In the genomic region with DNA sequence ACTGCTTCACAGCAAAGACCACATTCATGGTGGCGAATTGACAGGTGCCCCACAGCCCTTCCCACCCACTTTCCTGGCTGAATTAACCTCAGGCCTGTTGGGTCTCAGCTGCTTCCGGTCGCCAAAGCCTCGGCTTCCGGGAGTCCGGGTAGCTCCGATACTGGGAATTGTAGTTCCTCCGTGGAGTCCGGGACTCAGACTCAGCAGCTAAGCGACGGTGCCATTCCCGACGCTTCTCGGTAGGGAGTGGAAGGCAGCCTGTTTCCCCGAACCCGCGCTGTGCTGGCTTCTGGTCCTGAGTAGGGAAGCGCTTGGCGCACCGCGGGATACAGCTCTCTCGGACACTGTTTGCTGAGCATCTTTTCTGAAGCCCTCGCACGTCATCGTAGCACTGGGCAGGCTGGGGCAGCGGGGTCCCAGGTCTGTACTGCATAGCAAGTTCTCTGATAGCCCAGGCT, we compare ENCODE assay signal across 8 mouse cellular contexts. TPM values are rescaled to one million over a fixed set of nuclear protein-coding genes. Genes with fewer than 3 reads are reported as not detected.
DNase-seq lines count a peak whose midpoint lies in the region; ATAC-seq lines count a peak whose summit lies in the region.

No protein-coding gene starts in this region.

- peak; percentile 95 for ATAC-seq in erythroid progenitor cell, adult 5-6 weeks (replicated peaks; ENCODE audit: low FRiP score, poor library complexity, severe bottlenecking)
- peak; percentile 71 for ATAC-seq in heart, embryonic 13.5 days (ENCODE audit: extremely low read depth, insufficient number of reproducible peaks, low FRiP score, low TSS enrichment)
- ATAC-seq in liver, embryonic 12.5 days: peak; percentile 91
- ATAC-seq in stomach, embryonic 15.5 days (ENCODE audit: insufficient read depth, low FRiP score, low read depth): peak; percentile 91

- peak overlapping the region; percentile 86 for H3K9ac ChIP-seq in heart, embryonic 13.5 days
- peak overlapping the region; percentile 90 for H3K9ac ChIP-seq in liver, embryonic 12.5 days
- H3K9ac ChIP-seq in stomach, embryonic 15.5 days: peak overlapping the region; percentile 52

- H3K4me2 ChIP-seq in heart, embryonic 13.5 days: peak overlapping the region; percentile 86
- H3K4me2 ChIP-seq in liver, embryonic 12.5 days: peak overlapping the region; percentile 85
- peak overlapping the region; percentile 77 for H3K4me2 ChIP-seq in stomach, embryonic 15.5 days

- no peaks in the 10 kb centered on the region for H3K27me3 ChIP-seq in heart, embryonic 13.5 days (replicated peaks)
- H3K27me3 ChIP-seq in liver, embryonic 12.5 days (replicated peaks): no peaks in the 10 kb centered on the region
- no peaks in the 10 kb centered on the region for H3K27me3 ChIP-seq in stomach, embryonic 15.5 days (replicated peaks)

- peak overlapping the region; percentile 76 for H3K4me3 ChIP-seq in heart, embryonic 13.5 days
- peak overlapping the region; percentile 80 for H3K4me3 ChIP-seq in liver, embryonic 12.5 days
- peak overlapping the region; percentile 72 for H3K4me3 ChIP-seq in stomach, embryonic 15.5 days (replicated peaks)

- H3K27ac ChIP-seq in heart, embryonic 13.5 days (replicated peaks): peak overlapping the region; percentile 89
- peak overlapping the region; percentile 92 for H3K27ac ChIP-seq in liver, embryonic 12.5 days
- H3K27ac ChIP-seq in stomach, embryonic 15.5 days: peak overlapping the region; percentile 92

- peaks cover 17% of the 10 kb centered on the region for H3K4me1 ChIP-seq in heart, embryonic 13.5 days
- peaks cover 15% of the 10 kb centered on the region for H3K4me1 ChIP-seq in liver, embryonic 12.5 days
- no peaks in the 10 kb centered on the region for H3K4me1 ChIP-seq in stomach, embryonic 15.5 days

- peak; percentile 86 for DNase-seq in CD4-positive helper T cell, adult 2 months (ENCODE audit: low read depth, low spot score)
- DNase-seq in brain, embryonic 18.5 days (ENCODE audit: low read depth, low spot score): peak; percentile 75
- peak; percentile 91 for DNase-seq in kidney, postnatal 10 days
- DNase-seq in natural killer cell, adult 2 months (ENCODE audit: low spot score in 2 of 2): peak; percentile 72 to 81

- H3K36me3 ChIP-seq in heart, embryonic 13.5 days: peaks cover 22% of the 10 kb centered on the region
- peaks cover 11% of the 10 kb centered on the region for H3K36me3 ChIP-seq in liver, embryonic 12.5 days
- H3K36me3 ChIP-seq in stomach, embryonic 15.5 days: no peaks in the 10 kb centered on the region

- no peaks in the 10 kb centered on the region for H3K9me3 ChIP-seq in heart, embryonic 13.5 days
- H3K9me3 ChIP-seq in liver, embryonic 12.5 days (replicated peaks): no peaks in the 10 kb centered on the region
- no peaks in the 10 kb centered on the region for H3K9me3 ChIP-seq in stomach, embryonic 15.5 days

- WGBS in heart, embryonic 13.5 days: 0% methylated on average over 26 of the region's 26 CpGs
- under 1% methylated on average over 26 of the region's 26 CpGs for WGBS in liver, embryonic 12.5 days (ENCODE audit: insufficient replicate concordance)
- under 1% methylated on average over 26 of the region's 26 CpGs for WGBS in stomach, embryonic 15.5 days

RNA-seq across cellular contexts. Expression of gene Vps45, which starts 0.5 kb away (rescaled TPM):
- total RNA-seq in erythroid progenitor cell, adult 5-6 weeks (2015; ENCODE audit: low replicate concordance): 9.0 and 32.3 TPM in 2 replicates
- 8.2 and 34.4 TPM in 2 replicates for total RNA-seq in erythroid progenitor cell, adult 5-6 weeks (2017; ENCODE audit: low replicate concordance)
- polyA plus RNA-seq in heart, embryonic 13.5 days (2015; fragmentation: Nextera tagmentation; extraction: Ambion mirVana): 33.6 and 34.9 TPM in 2 replicates
- 17.6 and 18.6 TPM in 2 replicates for polyA plus RNA-seq in liver, embryonic 12.5 days (2016; fragmentation: Nextera tagmentation; extraction: Ambion mirVana)
- 33.9 and 35.1 TPM in 2 replicates for polyA plus RNA-seq in stomach, embryonic 15.5 days (2015; fragmentation: Nextera tagmentation; extraction: Ambion mirVana)

RNA-seq across cellular contexts. Expression of gene Otud7b, which starts 46.6 kb away (rescaled TPM):
- total RNA-seq in erythroid progenitor cell, adult 5-6 weeks (2015; ENCODE audit: low replicate concordance): 4.6 and 9.4 TPM in 2 replicates
- 28.5 and 37.6 TPM in 2 replicates for total RNA-seq in erythroid progenitor cell, adult 5-6 weeks (2017; ENCODE audit: low replicate concordance)
- polyA plus RNA-seq in heart, embryonic 13.5 days (2015; fragmentation: Nextera tagmentation; extraction: Ambion mirVana): 14.9 and 17.2 TPM in 2 replicates
- polyA plus RNA-seq in liver, embryonic 12.5 days (2016; fragmentation: Nextera tagmentation; extraction: Ambion mirVana): 10.8 and 12.7 TPM in 2 replicates
- polyA plus RNA-seq in stomach, embryonic 15.5 days (2015; fragmentation: Nextera tagmentation; extraction: Ambion mirVana): 20.0 and 22.3 TPM in 2 replicates

Comparison
In these comparisons a context has a peak if more than half of its experiments do, and no peak if none do; other contexts are left out.
1. Peak in every context shown above with its lines: DNase-seq, ATAC-seq, H3K4me3 ChIP-seq and H3K27ac ChIP-seq.